Mouse (Mus musculus): ENCODE measurements at regions not wholly inside any gene's neighbourhood (a gene's known extent, or its start where the extent isn't known, plus 50 kb on each side); places are given as distances from the start of the nearest gene placed in this dataset.
A peak's percentile ranks its signal among the peaks of the same experiment; 100 is the strongest.

DNA sequence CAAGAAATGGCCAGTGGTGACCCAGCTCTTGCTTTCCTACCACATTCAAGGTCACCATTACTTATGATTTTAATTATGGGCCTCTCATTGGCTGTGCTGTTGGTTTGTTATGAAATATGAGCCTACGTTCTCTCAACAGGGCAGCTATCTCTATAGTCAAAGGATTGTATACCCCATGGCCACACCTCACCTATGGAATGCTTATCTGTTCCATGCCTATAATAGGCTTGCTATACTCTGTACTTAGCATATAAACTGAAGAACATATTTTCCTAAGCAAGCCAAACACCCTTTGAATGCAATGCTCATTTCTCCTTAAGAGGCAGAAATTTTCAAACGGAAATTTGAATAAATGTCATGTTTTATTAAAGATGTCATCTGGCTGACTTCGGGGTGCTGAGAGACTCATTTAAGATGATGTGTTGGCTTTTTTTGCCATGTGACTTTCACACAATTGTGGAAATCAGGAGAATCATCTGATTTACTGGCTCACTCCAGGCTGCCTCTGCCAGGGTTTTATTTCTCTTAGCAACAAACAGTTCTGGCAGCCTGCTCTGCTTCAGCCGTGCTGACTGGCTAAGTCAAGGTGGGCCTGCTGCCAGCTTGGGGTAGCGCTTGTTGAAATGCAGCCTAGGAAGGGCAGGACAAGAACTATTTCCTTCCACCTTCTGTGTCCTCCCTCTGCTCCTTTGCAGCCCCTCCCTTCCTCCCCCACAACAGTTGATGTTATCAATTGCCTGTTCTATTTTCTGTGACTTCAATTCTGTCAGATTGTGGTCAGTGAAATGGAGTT, 102.0 kb upstream of the Nampt start:
- no peaks in the 10 kb centered on the region for H3K4me1 ChIP-seq (ENCODE audit: control insufficient read depth, insufficient read depth, low read length)
- ATAC-seq (ENCODE audit: low FRiP score, low TSS enrichment) = no peak

DNA sequence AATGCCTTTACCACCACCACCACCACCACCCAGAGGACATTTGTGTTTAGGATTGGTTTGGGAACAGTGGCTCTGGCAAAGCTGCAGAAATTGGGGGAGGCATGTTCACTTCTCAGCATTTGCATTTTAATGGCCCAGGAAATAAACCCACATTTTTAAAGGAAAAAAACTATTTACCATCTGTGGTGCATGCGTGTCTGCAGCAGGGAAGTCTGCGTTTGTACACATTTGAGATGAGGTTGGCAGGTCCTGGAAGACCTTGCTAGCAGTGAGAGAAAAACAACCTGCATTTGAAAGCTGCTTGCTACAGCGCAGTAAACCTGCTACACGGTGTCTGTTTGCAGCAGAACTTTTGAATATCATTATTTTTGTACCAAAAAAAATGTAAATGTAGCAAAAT, 100.1 kb upstream of the Nampt start:
- 86% methylated on average over 4 of the region's 4 CpGs for WGBS
- no peak for ATAC-seq (ENCODE audit: low FRiP score, low TSS enrichment)

More for the DNA sequence above, 102.0 kb upstream of the Nampt start:
- H3K36me3 ChIP-seq (ENCODE audit: control insufficient read depth, insufficient read depth, low read length) = no peaks in the 10 kb centered on the region
- H3K27me3 ChIP-seq (ENCODE audit: control insufficient read depth, insufficient read depth, low read length) = no peaks in the 10 kb centered on the region
- H3K27ac ChIP-seq (ENCODE audit: low read depth, low read length) = no peak overlapping the region
- H3K9ac ChIP-seq (ENCODE audit: low read depth, low read length) = no peak overlapping the region
- 58% methylated on average over 5 of the region's 5 CpGs for WGBS
- H3K9me3 ChIP-seq (ENCODE audit: control insufficient read depth, low read length) = no peaks in the 10 kb centered on the region
- H3K4me2 ChIP-seq (replicated peaks; ENCODE audit: low read depth, low read length) = no peak overlapping the region
- no peak overlapping the region for H3K4me3 ChIP-seq (ENCODE audit: low read length)

DNA sequence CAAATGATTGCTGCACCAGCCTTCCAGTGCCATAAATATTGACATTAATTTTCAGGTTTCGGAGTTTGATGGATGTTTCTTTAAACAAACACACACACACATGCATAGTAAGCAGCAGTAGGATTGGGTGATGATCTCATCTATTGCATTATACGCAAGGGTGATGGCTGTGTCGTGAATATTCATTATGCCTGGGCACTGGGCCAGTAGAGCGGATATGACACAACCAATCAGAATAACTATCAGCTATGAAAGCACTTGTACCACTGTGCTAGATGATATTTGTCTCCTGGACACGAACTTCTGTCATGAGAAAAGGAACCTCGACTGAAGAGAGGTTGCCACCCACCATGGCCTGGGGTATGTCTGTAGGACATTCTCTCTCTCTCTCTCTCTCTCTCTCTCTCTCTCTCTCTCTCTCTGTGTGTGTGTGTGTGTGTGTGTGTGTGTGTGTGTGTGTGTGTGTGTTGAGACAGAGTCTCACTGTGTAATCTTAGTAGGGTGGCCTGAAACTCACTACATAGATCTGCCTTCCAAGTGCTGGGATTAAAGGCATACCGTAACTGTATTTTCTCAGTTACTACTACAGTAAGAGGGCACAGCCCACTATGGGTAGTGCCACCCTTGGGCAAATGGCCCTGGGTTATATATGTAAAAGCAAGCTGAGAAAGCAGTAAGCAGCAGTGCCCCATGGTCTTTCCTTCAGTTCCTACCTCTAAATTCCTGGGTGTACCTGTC, 94.7 kb upstream of the Nampt start:
- no peak overlapping the region for H3K4me3 ChIP-seq (ENCODE audit: low read length)
- H3K9ac ChIP-seq (ENCODE audit: low read depth, low read length) = no peak overlapping the region
- no peaks in the 10 kb centered on the region for H3K36me3 ChIP-seq (ENCODE audit: control insufficient read depth, insufficient read depth, low read length)
- 83% methylated on average over 7 of the region's 7 CpGs for WGBS
- H3K4me2 ChIP-seq (replicated peaks; ENCODE audit: low read depth, low read length) = no peak overlapping the region
- H3K27me3 ChIP-seq (ENCODE audit: control insufficient read depth, insufficient read depth, low read length) = no peaks in the 10 kb centered on the region
- H3K4me1 ChIP-seq (ENCODE audit: control insufficient read depth, insufficient read depth, low read length) = no peaks in the 10 kb centered on the region
- H3K27ac ChIP-seq (ENCODE audit: low read depth, low read length) = no peak overlapping the region
- H3K9me3 ChIP-seq (ENCODE audit: control insufficient read depth, low read length) = no peaks in the 10 kb centered on the region
- ATAC-seq (ENCODE audit: low FRiP score, low TSS enrichment) = no peak

More for the DNA sequence above, 100.1 kb upstream of the Nampt start:
- H3K9me3 ChIP-seq (ENCODE audit: control insufficient read depth, low read length) = no peaks in the 10 kb centered on the region
- H3K4me3 ChIP-seq (ENCODE audit: low read length) = no peak overlapping the region
- H3K27ac ChIP-seq (ENCODE audit: low read depth, low read length) = no peak overlapping the region
- H3K27me3 ChIP-seq (ENCODE audit: control insufficient read depth, insufficient read depth, low read length) = no peaks in the 10 kb centered on the region
- H3K9ac ChIP-seq (ENCODE audit: low read depth, low read length) = no peak overlapping the region
- H3K36me3 ChIP-seq (ENCODE audit: control insufficient read depth, insufficient read depth, low read length) = no peaks in the 10 kb centered on the region
- H3K4me1 ChIP-seq (ENCODE audit: control insufficient read depth, insufficient read depth, low read length) = no peaks in the 10 kb centered on the region
- no peak overlapping the region for H3K4me2 ChIP-seq (replicated peaks; ENCODE audit: low read depth, low read length)

DNA sequence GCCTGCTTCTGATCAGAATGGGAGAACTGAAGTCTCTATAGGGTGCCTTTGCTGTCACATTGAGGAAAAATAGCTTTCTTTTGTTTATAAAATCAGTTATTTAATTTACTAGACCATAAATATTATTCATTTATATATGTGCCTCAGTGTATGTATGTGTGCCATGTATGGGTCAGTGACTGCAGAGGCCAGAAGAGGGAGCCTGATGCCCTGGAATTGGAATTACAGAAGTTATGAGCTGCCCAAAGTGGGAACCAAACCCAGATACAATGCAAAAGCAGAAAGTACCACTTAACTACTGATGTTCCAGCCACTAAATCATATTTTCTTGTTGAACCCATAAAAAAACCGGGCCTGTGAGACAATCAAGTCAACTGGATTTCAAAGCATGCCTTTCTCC, 91.8 kb upstream of the Nampt start:
- no peak overlapping the region for H3K4me3 ChIP-seq (ENCODE audit: low read length)
- H3K4me1 ChIP-seq (ENCODE audit: control insufficient read depth, insufficient read depth, low read length) = no peaks in the 10 kb centered on the region
- H3K9ac ChIP-seq (ENCODE audit: low read depth, low read length) = no peak overlapping the region
- WGBS = 79% methylated on average over 1 of the region's 1 CpGs
- H3K27ac ChIP-seq (ENCODE audit: low read depth, low read length) = no peak overlapping the region
- H3K36me3 ChIP-seq (ENCODE audit: control insufficient read depth, insufficient read depth, low read length) = no peaks in the 10 kb centered on the region
- no peaks in the 10 kb centered on the region for H3K9me3 ChIP-seq (ENCODE audit: control insufficient read depth, low read length)
- no peaks in the 10 kb centered on the region for H3K27me3 ChIP-seq (ENCODE audit: control insufficient read depth, insufficient read depth, low read length)
- no peak overlapping the region for H3K4me2 ChIP-seq (replicated peaks; ENCODE audit: low read depth, low read length)
- no peak for ATAC-seq (ENCODE audit: low FRiP score, low TSS enrichment)

DNA sequence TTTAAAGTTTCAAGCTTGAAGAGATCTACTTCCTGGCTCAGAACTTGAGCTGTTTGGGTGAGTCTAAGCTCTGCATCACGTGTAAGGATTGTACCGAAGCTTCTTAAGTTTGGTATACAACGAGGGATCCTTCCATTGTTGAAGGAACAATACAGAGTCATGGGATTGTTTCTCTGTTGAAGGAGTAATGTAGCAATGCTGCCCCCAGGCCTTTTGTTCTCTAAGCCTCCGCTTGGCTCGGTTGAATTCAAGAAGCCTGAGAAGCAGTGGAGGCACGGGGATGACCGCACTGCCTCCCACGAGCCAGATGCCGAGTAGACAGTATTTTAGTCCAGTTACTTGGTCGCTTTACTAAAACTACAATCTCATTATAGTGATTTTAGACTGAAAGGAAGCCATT, 90.9 kb upstream of the Nampt start:
- Histone ChIP-seq H3K27ac (ENCODE audit: low read depth, low read length) (no peak overlapping the region), H3K9ac (ENCODE audit: low read depth, low read length) (no peak overlapping the region), H3K27me3 (ENCODE audit: control insufficient read depth, insufficient read depth, low read length) (no peaks in the 10 kb centered on the region), H3K4me1 (ENCODE audit: control insufficient read depth, insufficient read depth, low read length) (no peaks in the 10 kb centered on the region), H3K9me3 (ENCODE audit: control insufficient read depth, low read length) (no peaks in the 10 kb centered on the region), H3K36me3 (ENCODE audit: control insufficient read depth, insufficient read depth, low read length) (no peaks in the 10 kb centered on the region), H3K4me2 (replicated peaks; ENCODE audit: low read depth, low read length) (no peak overlapping the region), H3K4me3 (ENCODE audit: low read length) (no peak overlapping the region)
- 78% methylated on average over 10 of the region's 10 CpGs for WGBS
- no peak for ATAC-seq (ENCODE audit: low FRiP score, low TSS enrichment)

DNA sequence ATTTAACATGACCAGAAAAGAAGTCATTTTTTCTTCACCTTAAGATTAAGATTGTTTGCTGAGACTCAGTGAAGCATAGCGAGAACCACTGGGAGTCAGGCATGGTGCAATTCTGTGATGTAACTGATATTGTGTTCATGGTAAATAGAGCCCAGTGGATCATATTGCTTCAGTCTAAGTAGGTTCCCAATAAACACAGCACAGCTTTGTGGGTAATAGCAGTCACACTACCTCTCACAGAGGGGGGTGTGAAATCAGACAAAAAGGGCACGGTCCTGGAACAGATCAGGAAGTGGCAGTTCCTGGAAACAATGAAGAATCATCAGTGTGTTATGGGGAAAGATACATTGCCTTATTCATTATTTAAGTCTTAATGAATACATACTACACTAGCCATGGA, 84.1 kb upstream of the Nampt start:
- H3K9ac ChIP-seq (ENCODE audit: low read depth, low read length) = no peak overlapping the region
- peak; percentile 90; the same call in 1 of the 2 replicates for ATAC-seq (ENCODE audit: low FRiP score, low TSS enrichment)
- H3K4me3 ChIP-seq (ENCODE audit: low read length) = no peak overlapping the region
- no peak overlapping the region for H3K4me2 ChIP-seq (replicated peaks; ENCODE audit: low read depth, low read length)
- H3K27me3 ChIP-seq (ENCODE audit: control insufficient read depth, insufficient read depth, low read length) = no peaks in the 10 kb centered on the region
- H3K27ac ChIP-seq (ENCODE audit: low read depth, low read length) = no peak overlapping the region
- WGBS = 40% methylated on average over 2 of the region's 2 CpGs
- no peaks in the 10 kb centered on the region for H3K4me1 ChIP-seq (ENCODE audit: control insufficient read depth, insufficient read depth, low read length)
- H3K9me3 ChIP-seq (ENCODE audit: control insufficient read depth, low read length) = no peaks in the 10 kb centered on the region
- H3K36me3 ChIP-seq (ENCODE audit: control insufficient read depth, insufficient read depth, low read length) = no peaks in the 10 kb centered on the region

DNA sequence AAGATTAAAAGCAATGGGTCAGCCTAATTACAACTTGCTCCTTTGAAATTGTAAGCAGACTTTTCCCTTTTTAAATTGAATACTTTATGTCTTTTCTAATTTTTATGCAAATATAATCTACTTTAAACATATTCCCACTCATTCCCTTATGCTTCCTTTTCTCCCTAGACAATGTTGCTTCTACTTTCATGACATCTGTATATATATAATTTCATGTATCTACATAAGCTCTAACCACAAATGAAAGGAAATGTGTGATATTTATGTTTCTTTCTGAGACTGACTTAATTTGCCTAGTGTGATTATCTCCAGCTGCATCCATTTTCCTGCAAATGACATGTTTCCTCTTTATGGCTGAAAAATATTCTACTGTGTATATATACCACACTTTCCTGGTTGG, 77.9 kb upstream of the Nampt start:
- H3K27ac ChIP-seq (ENCODE audit: low read depth, low read length) = no peak overlapping the region
- no peaks in the 10 kb centered on the region for H3K27me3 ChIP-seq (ENCODE audit: control insufficient read depth, insufficient read depth, low read length)
- no peaks in the 10 kb centered on the region for H3K36me3 ChIP-seq (ENCODE audit: control insufficient read depth, insufficient read depth, low read length)
- no peak overlapping the region for H3K9ac ChIP-seq (ENCODE audit: low read depth, low read length)
- ATAC-seq (ENCODE audit: low FRiP score, low TSS enrichment) = no peak
- no peaks in the 10 kb centered on the region for H3K9me3 ChIP-seq (ENCODE audit: control insufficient read depth, low read length)
- no peak overlapping the region for H3K4me2 ChIP-seq (replicated peaks; ENCODE audit: low read depth, low read length)
- H3K4me3 ChIP-seq (ENCODE audit: low read length) = no peak overlapping the region
- H3K4me1 ChIP-seq (ENCODE audit: control insufficient read depth, insufficient read depth, low read length) = no peaks in the 10 kb centered on the region

DNA sequence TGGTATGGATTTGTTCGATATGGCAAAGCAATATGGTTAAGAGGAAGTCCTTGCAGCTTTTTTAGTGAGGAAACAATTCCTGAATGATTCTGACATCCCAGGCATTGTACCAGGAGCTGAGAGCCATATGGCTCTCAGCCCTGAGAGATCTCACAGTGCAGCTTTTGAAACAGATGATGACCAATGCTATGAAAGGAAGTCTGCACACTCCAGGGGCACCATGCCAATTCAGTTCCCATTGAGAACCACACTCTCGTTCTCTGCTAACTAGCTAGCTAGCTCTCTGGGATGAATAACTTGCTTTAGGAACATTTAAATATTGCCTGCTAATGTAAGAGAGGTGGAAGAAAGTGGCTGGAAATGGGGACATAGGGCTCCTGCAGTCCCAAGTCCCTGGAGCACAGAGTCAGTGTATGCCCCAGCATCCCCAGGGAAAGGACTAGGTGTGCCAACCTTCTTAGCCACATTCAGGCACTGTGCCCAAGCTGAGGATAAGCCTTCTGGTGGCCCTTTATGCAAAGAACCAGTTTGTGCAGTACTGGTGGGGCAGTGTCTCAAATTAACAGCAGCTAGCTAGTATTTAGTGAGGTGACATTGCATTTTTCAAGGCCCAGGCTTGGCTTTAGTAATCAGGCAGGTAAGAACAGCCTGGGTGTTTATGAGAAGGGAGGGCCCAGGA, 61.8 kb upstream of the Nampt start:
- Histone ChIP-seq H3K9ac (ENCODE audit: low read depth, low read length) (no peak overlapping the region), H3K27me3 (ENCODE audit: control insufficient read depth, insufficient read depth, low read length) (no peaks in the 10 kb centered on the region), H3K36me3 (ENCODE audit: control insufficient read depth, insufficient read depth, low read length) (no peaks in the 10 kb centered on the region), H3K9me3 (ENCODE audit: control insufficient read depth, low read length) (no peaks in the 10 kb centered on the region), H3K4me2 (replicated peaks; ENCODE audit: low read depth, low read length) (no peak overlapping the region), H3K27ac (ENCODE audit: low read depth, low read length) (no peak overlapping the region), H3K4me3 (ENCODE audit: low read length) (no peak overlapping the region), H3K4me1 (ENCODE audit: control insufficient read depth, insufficient read depth, low read length) (no peaks in the 10 kb centered on the region)
- 84% methylated on average over 2 of the region's 2 CpGs for WGBS
- ATAC-seq (ENCODE audit: low FRiP score, low TSS enrichment) = no peak

DNA sequence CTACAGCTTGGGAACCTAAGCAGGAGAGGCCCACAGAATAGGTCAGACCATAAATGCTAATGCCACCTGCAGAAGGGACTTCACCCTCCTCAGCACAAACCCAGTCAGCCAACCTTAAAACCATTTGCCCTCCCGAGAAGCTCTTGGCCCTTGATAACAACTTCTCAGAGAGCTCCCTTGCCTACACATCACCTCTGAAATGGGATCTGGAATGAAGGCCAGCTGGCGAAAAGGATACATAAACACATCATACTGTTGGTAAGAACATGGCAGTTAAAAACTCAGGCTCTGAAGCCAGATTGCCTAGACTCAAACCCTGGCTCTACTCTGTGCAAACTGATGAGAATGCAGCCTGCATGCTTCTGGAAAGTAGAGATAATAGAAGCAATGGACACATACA, 61.2 kb upstream of the Nampt start:
- ATAC-seq (ENCODE audit: low FRiP score, low TSS enrichment) = no peak
- 71% methylated on average over 2 of the region's 2 CpGs for WGBS
- H3K4me1 ChIP-seq (ENCODE audit: control insufficient read depth, insufficient read depth, low read length) = no peaks in the 10 kb centered on the region
- no peak overlapping the region for H3K4me3 ChIP-seq (ENCODE audit: low read length)
- no peak overlapping the region for H3K4me2 ChIP-seq (replicated peaks; ENCODE audit: low read depth, low read length)
- no peaks in the 10 kb centered on the region for H3K27me3 ChIP-seq (ENCODE audit: control insufficient read depth, insufficient read depth, low read length)
- no peaks in the 10 kb centered on the region for H3K36me3 ChIP-seq (ENCODE audit: control insufficient read depth, insufficient read depth, low read length)
- no peak overlapping the region for H3K9ac ChIP-seq (ENCODE audit: low read depth, low read length)
- no peak overlapping the region for H3K27ac ChIP-seq (ENCODE audit: low read depth, low read length)
- no peaks in the 10 kb centered on the region for H3K9me3 ChIP-seq (ENCODE audit: control insufficient read depth, low read length)

Measured in kidney, embryonic 14.5 days (tissue).